Mouse (Mus musculus): ENCODE measurements around the gene Lhpp.
"Not testable (repeated sequence)": the region's sequence is repeated elsewhere in the genome, so short reads cannot be mapped to it uniquely, and the experiment has no call there.

Gene Lhpp

GRCm38 (mm10) chr7:132654412-132654811, 44.0 kb downstream of the Lhpp start:
- DNase-seq, result no peak

- peak; percentile 71 to 74 for DNase-seq
Measured at GRCm38 (mm10) chr7:132656075-132656474, 45.6 kb downstream of the Lhpp start.

- DNase-seq, result peak; percentile 52 to 63
Measured at GRCm38 (mm10) chr7:132656548-132656947, 46.1 kb downstream of the Lhpp start.

GRCm38 (mm10) chr7:132657371-132658057, 47.1 kb downstream of the Lhpp start:
- no peak for DNase-seq

- DNase-seq, result no peak
Measured at GRCm38 (mm10) chr7:132658058-132658450, 47.6 kb downstream of the Lhpp start.

- no peak for DNase-seq
Measured at GRCm38 (mm10) chr7:132658688-132659087, 48.2 kb downstream of the Lhpp start.

GRCm38 (mm10) chr7:132659633-132660032, 49.2 kb downstream of the Lhpp start:
- no peak for DNase-seq

- not testable (repeated sequence) for DNase-seq
Measured at GRCm38 (mm10) chr7:132662831-132663230, 52.4 kb downstream of the Lhpp start.

GRCm38 (mm10) chr7:132664815-132665214, 54.4 kb downstream of the Lhpp start:
- no peak for DNase-seq

GRCm38 (mm10) chr7:132665664-132666382, 55.4 kb downstream of the Lhpp start:
- DNase-seq, result no peak

GRCm38 (mm10) chr7:132666516-132666915, 56.1 kb downstream of the Lhpp start:
- no peak for DNase-seq

- no peak for DNase-seq
Measured at GRCm38 (mm10) chr7:132668604-132669003, 58.2 kb downstream of the Lhpp start.

GRCm38 (mm10) chr7:132669999-132670862, 59.8 kb downstream of the Lhpp start:
- no peak for DNase-seq

- no peak for DNase-seq
Measured at GRCm38 (mm10) chr7:132670863-132671165, 60.4 kb downstream of the Lhpp start.

GRCm38 (mm10) chr7:132672481-132672959, 62.1 kb downstream of the Lhpp start:
- no peak for DNase-seq

- no peak for DNase-seq
Measured at GRCm38 (mm10) chr7:132673931-132674755, 63.7 kb downstream of the Lhpp start.

GRCm38 (mm10) chr7:132675922-132676321, 65.5 kb downstream of the Lhpp start:
- DNase-seq, result no peak

- no peak for DNase-seq
Measured at GRCm38 (mm10) chr7:132679117-132679516, 68.7 kb downstream of the Lhpp start.

GRCm38 (mm10) chr7:132679549-132679948, 69.1 kb downstream of the Lhpp start:
- no peak for DNase-seq

- DNase-seq, result no peak
Measured at GRCm38 (mm10) chr7:132681296-132681695, 70.9 kb downstream of the Lhpp start.

- no peak for DNase-seq
Measured at GRCm38 (mm10) chr7:132681831-132682230, 71.4 kb downstream of the Lhpp start.

- DNase-seq, result no peak
Measured at GRCm38 (mm10) chr7:132682336-132682735, 71.9 kb downstream of the Lhpp start.

- DNase-seq, result no peak
Measured at GRCm38 (mm10) chr7:132682901-132683300, 72.5 kb downstream of the Lhpp start.

All from thymus, adult 18-20 months (tissue).